Mouse (Mus musculus) forelimb bud, embryonic 11.5 days (tissue): ENCODE data around the gene Ncaph.
"Not testable (repeated sequence)": the region's sequence is repeated elsewhere in the genome, so short reads cannot be mapped to it uniquely, and the experiment has no call there.

ENCODE experiments used
- DNase-seq: peaks from one replicate; pipeline ENCODE4 v3.0.0-alpha.2; 2012; ENCODE audit warnings: low read depth, low spot score

The Ncaph gene

GRCm38 (mm10) chr2:127090151-127090550, 43.6 kb downstream of the Ncaph start:
- not testable (repeated sequence) for DNase-seq

DNA sequence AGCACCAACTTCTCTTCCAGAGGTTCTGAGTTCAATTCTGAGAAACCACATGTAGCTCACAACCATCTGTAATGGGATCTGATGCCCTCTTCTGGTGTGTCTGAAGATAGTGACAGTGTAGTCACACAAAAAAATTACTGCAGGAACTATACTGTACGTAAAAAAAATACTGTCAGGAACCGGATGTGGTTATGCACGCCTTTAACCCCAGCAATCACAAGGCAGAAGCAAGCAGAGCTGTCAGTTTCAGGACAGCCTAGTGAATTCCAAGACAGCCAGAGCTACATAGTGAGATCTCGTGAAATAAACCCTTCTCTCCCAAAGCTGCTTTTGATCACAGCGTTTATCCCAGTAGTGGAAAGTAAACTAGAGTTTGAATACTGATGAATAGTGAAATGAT, 47.5 kb downstream of the Ncaph start:
- DNase-seq: no peak

DNA sequence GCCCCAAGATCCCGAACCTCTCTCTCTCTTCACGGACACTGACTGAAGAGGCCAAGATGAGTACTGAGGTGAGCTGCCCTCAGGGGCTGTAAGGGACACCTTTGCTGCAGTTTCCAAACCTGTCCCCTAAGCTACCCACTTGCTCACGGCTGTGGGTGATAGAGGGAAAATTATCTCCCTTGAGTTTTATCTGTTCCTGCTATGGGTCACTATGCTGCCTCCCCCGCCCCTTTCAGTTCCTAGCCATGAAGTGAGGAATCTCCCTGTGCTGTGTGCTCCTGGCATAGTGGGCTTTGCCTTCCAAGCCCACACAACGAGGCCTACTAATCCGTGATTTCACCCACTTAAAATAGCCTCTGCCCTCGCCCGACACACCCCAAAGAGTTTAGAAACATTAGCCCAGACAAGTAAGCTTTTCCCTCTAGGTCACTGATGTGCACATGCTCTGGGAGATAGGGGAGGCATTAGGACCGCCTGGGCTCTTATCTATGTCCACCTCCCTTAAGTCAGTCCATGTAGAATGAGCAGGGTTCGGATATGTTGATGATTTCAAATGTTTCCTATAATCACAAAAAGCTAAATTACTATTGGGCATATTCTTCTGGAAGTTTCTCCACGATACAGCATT, 53.0 kb downstream of the Ncaph start:
- no peak for DNase-seq

DNA sequence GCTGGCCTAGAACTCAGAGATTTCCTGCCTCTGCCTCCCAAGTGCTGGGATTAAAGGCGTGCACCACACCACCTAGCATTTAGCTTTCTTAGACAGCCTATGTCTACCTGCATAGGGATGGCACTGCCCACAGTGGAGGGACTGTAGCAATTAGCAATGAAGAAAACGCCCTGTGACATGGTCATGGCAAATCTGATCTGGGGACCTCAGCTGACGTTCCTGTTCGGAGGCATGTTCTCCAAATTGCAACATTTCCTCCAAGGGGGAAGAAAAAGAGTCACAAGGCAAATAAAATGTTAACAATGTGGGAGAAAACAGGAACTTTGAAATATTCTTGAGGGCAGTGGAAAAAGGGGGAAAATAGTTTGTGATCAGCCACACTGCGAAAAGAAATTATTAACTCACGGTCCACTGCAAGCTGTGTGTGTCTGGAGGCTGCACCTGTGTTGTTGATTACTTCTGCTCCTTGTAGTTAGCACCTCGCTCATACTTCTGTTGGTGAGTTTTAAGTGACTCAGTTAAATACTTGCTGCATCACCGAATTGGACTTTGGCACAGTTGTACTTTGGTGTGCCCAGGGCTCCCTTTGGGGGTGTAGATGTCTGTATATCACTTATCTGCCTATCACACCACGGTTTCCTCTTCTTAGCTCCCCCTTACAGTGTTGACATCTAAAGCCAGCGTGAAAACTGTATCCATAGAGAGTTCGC, 53.7 kb downstream of the Ncaph start:
- no peak for DNase-seq

GRCm38 (mm10) chr2:127079066-127079465, 54.7 kb downstream of the Ncaph start:
- not testable (repeated sequence) for DNase-seq

DNA sequence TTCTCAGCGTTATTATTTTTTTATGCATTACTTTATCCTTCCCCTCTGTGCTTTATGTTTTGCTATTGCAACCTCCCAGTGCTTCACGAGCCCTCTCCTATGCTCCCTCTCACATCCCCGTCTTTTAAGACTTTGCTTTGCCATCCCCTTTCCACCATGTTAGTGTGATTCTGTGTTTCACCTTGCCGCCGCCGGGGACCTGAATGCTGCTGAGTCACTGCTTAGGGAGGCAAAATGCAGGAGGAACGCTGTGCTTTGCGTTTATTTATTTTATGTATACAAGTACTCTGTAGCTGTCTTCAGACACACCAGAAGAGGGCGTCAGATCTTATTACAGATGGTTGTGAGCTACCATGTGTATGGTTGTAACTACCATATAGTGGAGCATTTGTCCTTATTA, 56.1 kb downstream of the Ncaph start:
- DNase-seq: no peak

DNA sequence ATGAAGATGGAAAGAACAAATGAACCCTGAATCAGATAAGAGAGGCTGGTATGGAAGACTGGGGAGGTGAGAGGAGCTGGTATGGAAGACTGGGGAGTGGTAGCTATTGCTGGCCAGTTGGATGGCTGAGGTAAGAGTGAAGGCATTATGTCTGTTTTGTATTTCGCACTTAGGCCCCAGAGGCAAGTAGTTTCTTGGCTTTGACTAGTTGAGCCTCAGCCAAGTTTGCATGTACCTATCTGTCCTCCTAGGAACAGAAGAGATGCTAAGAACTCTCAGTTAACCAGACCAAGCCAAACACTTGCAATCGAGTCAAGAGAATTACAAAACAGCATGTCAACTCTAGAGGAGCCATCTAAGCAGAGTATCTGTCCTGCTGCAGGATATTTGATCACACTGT, 59.6 kb downstream of the Ncaph start:
- no peak for DNase-seq

DNA sequence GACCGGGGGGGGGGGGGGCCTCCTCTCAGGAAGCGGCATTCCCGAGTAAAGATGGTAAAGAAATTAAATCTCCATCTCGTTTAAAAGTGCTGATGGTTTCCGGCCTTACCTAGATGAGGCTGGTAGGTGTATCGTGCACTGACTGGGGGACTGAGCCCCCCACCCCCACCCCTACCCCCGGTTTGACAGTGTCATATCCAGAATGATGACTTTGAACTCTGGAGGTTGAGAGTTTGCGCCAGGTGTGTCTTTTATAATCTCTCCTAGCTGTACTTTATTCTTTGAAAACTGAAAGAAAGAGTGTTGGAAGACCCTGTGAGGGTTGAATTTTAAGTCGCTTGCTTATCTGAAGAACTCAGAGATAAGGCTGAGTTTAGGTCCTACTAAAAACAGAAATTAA, 62.9 kb downstream of the Ncaph start:
- DNase-seq: no peak

- DNase-seq: peak; percentile 96
Observed at GRCm38 (mm10) chr2:127070435-127070841, 63.3 kb downstream of the Ncaph start, which contains the start of gene Blvra. TSS of gene Blvra (plus strand) at chr2:127070665.

- peak; percentile 25 for DNase-seq
Observed at GRCm38 (mm10) chr2:127069781-127070434, 63.8 kb downstream of the Ncaph start.

- no peak for DNase-seq
Observed at GRCm38 (mm10) chr2:127068806-127069205, 64.9 kb downstream of the Ncaph start.

DNA sequence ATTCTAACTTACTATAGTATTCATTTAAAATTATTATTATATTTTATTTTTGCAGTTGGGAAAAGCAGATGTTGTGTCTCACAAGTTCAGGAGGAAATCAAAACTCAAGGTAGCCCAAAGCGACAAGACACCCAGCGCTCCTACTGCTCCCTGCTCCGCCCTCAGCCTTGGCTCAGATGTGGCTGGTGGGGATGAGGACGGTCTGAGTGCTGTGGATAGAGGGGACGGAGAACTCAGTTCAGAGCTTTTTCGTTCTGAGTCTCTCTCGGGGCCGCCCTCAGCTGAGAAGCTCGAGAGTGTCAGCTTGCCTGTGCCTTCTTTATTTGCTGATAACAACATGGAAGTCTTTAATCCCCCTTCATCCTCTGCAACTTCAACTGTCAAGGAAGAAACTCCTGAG, 72.3 kb downstream of the Ncaph start:
- DNase-seq: no peak
